Mouse (Mus musculus) gastrocnemius, adult 2 months (tissue): ENCODE results near the gene Cfap43. TPM values are rescaled to one million over a fixed set of nuclear protein-coding genes. Genes with fewer than 3 reads are reported as not detected.

Experiments
- DNase-seq: peaks from one replicate; pipeline ENCODE4 v3.0.0; 2022
- H3K27ac ChIP-seq: fragments of 200-600 bp; 2 replicates; pipeline ENCODE4 v1.8.1; 2022; ENCODE audit warnings: mild to moderate bottlenecking
- H3K4me3 ChIP-seq: fragments of 200-600 bp; 2 replicates; pipeline ENCODE4 v1.8.1; 2022; ENCODE audit warnings: mild to moderate bottlenecking, moderate library complexity
- CTCF ChIP-seq: fragments of 200-600 bp; IDR thresholded peaks from 2 replicates; pipeline ENCODE4 v1.8.1; 2022; ENCODE audit warnings: antibody characterized with exemption, mild to moderate bottlenecking, moderate library complexity
- intact Hi-C: fragments of 180-260 bp; cut with DNase I; formaldehyde crosslinking; loops from one replicate; pipeline ENCODE4 v1.15.1; 2025
- total RNA-seq, 2 experiments: library from RNA; stranded (reverse); gene quantifications; 2 replicates each; pipeline ENCODE4 v1.2.3; 2021

Cfap43 gene
- total RNA-seq, 2 experiments from 2014 or later = 0.11 TPM; not detected in 1

DNA sequence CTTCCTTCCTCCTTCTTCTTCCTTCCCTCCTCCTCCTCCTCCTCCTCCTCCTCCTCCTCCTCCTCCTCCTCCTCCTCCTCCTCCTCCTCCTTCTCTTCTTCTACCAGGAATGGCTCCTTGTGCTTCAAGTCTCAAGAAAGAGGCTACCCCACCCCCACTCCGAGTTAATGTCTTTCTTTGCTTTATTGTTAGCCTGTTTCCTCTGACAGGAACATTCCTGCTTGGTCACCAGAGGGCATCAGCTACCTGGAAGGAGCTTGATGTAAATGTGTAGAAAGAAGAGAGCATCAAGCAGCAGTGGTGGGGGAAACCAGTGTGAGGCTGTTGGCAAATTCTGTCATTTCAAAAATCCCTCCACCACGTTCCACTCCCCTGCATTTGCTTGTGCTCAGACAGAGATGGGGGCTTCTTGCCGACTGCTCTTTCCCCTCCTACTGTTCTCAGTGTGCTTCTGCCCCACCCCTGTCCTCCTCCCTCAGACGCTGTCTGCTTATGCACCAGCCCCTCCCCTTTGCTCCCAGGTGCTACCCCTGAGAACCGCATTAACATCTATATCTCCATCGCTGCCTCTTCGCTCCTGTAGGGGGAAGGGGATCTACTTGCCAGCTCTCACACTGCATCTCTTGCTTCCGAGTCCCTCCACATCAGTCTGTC is 96.8 kb downstream of the Cfap43 start:
- no peak for DNase-seq
- Histone ChIP-seq H3K4me3 (no peak overlapping the region), H3K27ac (no peak overlapping the region)
- TF ChIP-seq CTCF = no peak
- intact Hi-C loops = no loop called here

DNA sequence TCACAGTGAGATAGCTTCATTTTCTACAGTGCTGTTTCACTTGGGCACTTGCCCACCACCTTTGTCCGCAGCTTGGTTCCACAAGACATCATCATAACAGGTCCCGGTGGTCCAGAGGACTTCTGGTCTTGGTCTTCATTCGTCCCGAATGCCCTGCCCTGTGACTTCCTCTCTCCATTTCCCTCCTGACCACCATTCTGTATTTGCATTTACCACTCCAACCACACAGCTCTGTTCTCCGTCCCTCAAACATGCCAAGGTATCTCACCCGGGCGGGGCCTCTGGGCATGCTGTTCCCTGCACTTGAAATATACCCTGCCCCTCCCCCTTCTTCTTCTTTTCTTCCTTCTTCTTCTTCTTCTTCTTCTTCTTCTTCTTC is 97.6 kb downstream of the Cfap43 start:
- TF ChIP-seq CTCF = no peak
- DNase-seq = no peak
- no peak overlapping the region for H3K4me3 ChIP-seq
- H3K27ac ChIP-seq = no peak overlapping the region
- intact Hi-C loops = loop anchor here (1.0 kb wide), 2 partner anchors 162 to 314 kb away; no protein-coding TSS in a partner anchor

DNA sequence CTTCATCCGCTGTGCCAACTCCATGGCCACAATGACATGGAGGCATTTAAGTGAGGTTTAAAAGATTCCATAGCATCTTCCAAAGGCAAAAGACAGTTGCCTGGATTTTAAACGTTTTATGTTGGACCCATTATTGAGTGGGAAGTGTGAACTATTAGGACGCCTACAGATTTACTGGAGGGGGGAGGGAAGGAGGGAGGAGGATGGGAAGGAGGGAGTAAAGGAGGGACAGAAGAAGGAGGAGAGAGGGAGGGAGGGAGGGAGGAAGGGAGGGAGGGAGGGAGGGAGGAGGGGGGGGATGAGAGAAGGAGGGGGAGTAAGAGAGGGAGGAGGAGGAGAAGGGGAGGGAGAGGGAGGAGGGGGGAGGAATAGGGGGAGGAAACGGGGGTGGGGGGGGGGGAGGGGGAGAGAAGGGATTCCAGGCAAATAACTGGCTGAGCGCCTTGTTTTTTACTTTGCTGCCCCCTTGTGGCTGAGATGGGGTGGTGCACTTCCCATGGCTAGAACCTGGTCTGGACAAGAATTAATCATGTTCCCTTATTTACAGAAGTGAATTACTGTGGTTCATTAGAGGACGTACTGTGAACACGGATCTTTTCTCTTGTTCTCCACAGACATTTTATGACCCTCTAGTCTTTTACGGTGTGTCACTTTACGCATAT is 98.1 kb downstream of the Cfap43 start:
- DNase-seq = peak; percentile 57
- intact Hi-C loops = loop anchor here (1.0 kb wide), 2 partner anchors 162 to 314 kb away; no protein-coding TSS in a partner anchor
- Histone ChIP-seq H3K27ac (no peak overlapping the region), H3K4me3 (no peak overlapping the region)
- TF ChIP-seq CTCF = peak; percentile 78

DNA sequence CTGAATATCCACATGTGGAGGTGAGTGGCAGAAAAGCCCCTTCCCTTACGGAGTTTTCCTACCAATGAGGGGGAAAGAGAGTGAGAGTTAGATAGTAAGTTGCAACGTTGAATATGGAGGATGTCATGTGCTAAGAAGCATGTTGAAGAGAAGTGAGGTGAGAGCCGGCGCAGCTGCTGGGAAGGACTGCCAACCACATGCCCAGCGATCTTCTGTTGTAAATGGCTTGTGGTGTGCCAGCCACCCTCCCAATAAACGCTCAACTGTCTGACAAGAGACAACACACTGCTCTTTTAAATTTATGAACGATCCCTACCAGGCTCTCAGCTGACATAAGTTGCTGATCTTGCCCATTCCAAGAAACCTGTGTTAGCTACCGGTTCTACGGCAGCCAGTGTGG is 101.4 kb downstream of the Cfap43 start:
- TF ChIP-seq CTCF = no peak
- H3K4me3 ChIP-seq = no peak overlapping the region
- H3K27ac ChIP-seq = no peak overlapping the region
- intact Hi-C loops = no loop called here
- no peak for DNase-seq

DNA sequence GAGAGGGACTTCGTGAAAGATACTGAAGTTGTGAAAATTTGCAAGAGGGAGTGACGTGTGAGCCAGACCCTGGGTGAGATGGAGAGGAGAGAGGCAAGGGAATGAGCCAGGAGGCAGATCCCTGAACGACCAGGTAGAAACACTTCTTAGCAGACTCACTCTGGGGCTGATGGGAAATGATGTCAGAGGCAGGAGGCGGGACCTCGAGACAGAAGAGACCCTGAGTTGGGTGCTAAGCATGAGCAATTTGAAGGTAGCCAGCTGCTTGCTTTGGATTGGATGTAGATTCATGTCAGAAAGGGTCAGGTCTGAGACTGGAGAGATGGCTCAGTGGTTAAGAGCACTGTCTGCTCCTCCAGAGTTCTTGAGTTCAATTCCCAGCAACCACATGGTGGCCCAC is 104.4 kb downstream of the Cfap43 start:
- H3K4me3 ChIP-seq = no peak overlapping the region
- intact Hi-C loops = no loop called here
- no peak for TF ChIP-seq CTCF
- DNase-seq = no peak
- no peak overlapping the region for H3K27ac ChIP-seq

DNA sequence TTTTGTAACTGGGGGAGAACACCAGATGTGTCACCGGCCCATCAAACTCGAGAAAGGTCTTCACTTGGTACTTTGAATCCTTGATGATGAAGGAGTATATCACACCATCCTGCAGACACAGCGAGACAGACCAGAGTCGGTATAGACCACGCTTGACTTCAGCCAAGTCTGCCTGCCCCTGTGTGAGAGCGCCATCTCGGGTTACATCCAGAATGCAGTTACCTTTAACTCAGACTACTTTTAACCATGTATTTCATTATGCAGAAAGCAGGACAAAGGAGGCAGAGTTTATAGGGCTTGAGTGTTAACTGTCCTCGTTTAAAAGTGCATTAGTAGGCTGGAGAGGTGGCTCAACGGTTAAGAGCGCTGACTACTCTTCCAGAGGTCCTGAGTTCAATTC is 107.0 kb downstream of the Cfap43 start:
- intact Hi-C loops = no loop called here
- H3K27ac ChIP-seq = no peak overlapping the region
- TF ChIP-seq CTCF = no peak
- no peak overlapping the region for H3K4me3 ChIP-seq
- no peak for DNase-seq

DNA sequence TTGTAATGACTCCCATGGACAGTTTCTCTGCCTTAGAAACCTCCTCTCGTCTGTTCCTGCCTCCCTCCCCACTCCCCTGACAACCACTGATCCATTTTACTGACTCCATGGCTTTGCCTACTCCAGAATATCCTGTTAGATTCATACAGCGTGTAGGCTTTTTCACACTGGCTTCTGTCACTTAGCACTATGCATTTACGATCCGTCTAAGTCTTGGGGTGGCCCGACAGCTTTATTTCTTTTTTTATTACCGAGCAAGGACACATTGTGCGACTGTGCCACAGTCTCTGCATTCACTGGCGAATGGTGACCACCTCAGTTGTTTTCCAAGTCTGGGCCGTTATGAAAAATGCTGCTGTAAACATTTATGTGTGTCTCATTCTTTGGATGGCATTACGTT is 120.5 kb downstream of the Cfap43 start:
- H3K4me3 ChIP-seq = no peak overlapping the region
- intact Hi-C loops = loop anchor here (10.0 kb wide), 1 partner anchor 144 kb away; no protein-coding TSS in a partner anchor
- DNase-seq = no peak
- H3K27ac ChIP-seq = no peak overlapping the region
- TF ChIP-seq CTCF = no peak

DNA sequence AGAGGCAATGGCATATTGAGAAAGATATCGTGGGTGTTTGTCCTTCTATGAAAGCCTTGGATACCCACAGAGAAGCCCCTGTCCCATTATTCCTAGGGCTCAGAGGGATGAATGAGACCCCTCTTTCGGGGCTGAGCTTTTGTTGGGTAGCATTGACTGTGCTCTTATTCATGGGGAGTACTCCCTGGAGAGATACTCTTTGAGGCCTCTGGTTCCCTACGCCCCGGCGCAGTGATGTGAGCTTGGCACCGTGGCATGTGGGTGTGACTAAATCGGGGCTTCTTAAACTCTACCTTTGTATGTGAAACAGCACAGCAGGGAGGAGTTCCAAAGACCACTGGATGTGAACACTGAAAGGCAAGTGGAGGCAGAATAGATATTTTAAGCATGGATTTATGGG is 122.4 kb downstream of the Cfap43 start:
- no peak for TF ChIP-seq CTCF
- DNase-seq = no peak
- Histone ChIP-seq H3K4me3 (no peak overlapping the region), H3K27ac (no peak overlapping the region)
- intact Hi-C loops = loop anchor here (10.0 kb wide), 1 partner anchor 142 kb away; no protein-coding TSS in a partner anchor

DNA sequence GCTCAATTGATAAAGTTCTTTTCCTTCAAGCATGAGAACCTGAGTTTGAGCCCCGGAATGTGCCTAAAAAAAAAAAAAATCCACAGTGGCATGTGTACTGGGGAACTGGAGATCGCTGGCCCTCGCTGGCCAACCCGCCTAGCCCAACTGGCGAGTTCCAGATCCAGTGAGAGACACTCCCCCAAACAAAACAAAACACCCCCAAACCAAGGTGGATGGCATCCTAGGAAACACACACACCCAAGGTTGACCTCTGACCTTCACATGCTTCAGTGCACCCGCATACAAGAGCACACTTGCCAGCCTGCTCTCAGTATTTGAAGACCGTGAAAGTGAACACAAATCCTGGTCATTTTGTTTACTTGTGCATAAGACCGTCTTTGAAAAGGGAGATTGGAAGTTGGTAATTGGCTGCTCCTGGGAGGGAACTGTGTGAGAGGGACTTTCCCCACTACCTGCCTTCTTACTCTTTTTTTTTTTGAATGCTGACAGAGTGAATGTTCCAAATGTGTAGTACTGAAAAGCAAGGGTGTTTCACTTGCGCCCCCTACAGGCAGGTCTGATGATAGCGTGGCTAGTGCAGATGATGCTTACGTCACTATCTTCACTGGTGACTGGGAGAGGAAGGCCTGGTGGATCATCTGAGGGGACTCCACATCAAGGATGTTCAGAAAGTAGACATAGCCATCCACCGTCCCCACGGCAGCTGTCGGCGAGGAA is 123.9 kb downstream of the Cfap43 start:
- peak; percentile 77 for TF ChIP-seq CTCF
- intact Hi-C loops = loop anchor here (10.0 kb wide), 1 partner anchor 140 kb away; no protein-coding TSS in a partner anchor
- Histone ChIP-seq H3K27ac (no peak overlapping the region), H3K4me3 (no peak overlapping the region)
- peak; percentile 62 for DNase-seq

DNA sequence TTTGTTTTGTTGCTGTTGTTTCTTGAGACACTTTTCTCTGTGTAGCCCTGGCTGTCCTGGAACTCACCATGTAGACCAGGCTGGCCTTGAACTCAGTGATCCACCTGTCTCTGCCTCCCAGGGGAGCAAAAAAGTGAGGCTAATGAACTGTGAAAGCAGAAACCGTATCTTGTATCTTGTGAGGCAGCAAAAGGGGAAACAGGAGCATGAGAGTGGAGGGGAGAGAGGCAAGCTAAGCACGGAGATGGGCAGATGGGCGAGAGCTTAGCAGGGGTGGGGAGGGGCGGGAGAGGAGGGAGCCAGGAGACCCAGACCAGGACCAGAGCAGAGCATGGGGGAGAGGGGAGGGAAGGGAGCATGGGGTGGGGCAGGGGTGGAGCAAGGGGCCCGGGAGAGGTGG is 124.8 kb downstream of the Cfap43 start:
- Histone ChIP-seq H3K27ac (no peak overlapping the region), H3K4me3 (no peak overlapping the region)
- TF ChIP-seq CTCF = no peak
- intact Hi-C loops = loop anchor here (10.0 kb wide), 1 partner anchor 140 kb away; no protein-coding TSS in a partner anchor
- no peak for DNase-seq

DNA sequence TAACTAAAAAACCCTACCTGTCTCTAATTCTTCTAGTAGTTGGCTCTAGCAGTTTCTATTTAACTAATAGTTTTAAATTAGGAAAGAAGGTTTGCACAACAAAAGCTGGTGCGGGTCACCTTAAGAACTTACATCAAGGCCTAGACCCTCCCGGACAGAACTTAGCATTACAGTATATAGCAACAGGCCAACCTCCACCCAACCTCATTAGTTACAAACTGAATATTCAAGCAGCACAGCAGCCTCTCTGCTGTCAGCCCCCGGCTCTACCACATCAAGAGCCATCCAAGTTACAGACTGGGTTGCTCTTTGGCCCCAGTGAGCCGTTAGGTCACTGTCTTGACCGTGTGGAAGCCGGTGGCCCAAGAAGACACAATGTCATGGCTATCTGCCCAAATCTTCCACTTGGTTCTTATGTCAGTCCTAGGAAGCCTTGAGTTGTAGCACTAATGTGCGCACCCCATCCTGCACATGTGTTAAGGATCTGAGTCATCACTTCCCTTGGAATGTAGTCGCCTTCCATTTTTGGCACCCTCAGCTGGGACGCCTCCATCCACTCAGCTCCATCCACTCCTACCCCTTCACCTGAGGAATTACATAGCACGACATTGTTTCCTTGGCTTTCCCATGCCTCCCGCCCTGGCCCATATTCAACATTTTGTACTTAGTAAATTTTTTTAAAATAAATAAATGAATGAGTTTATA is 128.6 kb downstream of the Cfap43 start:
- Histone ChIP-seq H3K27ac (no peak overlapping the region), H3K4me3 (no peak overlapping the region)
- DNase-seq = no peak
- no peak for TF ChIP-seq CTCF
- intact Hi-C loops = loop anchor here (10.0 kb wide), 1 partner anchor 136 kb away; no protein-coding TSS in a partner anchor

DNA sequence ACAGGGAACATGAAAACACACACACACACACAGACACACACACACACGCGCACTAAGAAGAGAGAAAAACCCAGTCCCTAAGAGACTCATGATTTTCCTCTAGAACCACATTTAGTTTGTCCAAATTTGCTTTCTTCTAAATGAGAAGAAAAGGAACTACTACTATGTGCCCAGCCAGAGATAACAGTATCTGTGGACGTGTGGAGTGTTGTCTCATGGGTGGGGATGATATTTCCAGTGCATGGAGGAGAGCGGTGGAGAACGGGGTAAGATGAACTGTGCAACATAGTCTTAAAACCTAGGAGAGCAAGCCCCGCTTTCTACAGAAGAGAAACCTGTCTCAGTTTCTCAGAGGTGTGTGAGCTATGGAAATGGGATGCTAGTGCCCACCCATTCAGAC is 135.2 kb downstream of the Cfap43 start:
- intact Hi-C loops = no loop called here
- H3K27ac ChIP-seq = no peak overlapping the region
- TF ChIP-seq CTCF = no peak
- no peak overlapping the region for H3K4me3 ChIP-seq
- no peak for DNase-seq

DNA sequence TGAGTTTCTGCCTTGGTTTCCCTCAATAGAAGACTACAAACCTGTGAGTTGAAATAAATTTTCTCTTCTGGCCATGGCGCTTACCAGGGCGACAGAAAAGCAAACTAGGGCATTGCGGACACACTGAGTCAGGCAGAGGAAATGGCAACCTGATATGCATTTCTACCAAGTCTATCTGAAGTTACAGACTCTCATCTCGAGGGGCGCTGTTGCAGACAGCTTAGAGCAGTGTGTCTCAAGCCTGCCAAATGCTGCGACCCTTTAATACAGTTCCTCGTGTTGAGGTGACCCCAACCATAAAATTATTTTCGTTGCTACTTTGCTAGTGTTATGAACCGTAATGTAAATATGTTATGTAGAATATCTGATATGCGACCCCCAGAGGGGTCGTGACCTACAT is 138.1 kb downstream of the Cfap43 start:
- intact Hi-C loops = no loop called here
- no peak for TF ChIP-seq CTCF
- no peak for DNase-seq
- no peak overlapping the region for H3K27ac ChIP-seq
- no peak overlapping the region for H3K4me3 ChIP-seq
